Mouse (Mus musculus) B cell, adult (primary cell): Measurements from ENCODE around the gene Nlgn3. TPM values are rescaled to one million over a fixed set of nuclear protein-coding genes. Genes with fewer than 3 reads are reported as not detected.

Experiments used
- total RNA-seq: library from RNA; stranded (reverse); gene quantifications from 4 replicates; pipeline ENCODE4 v1.2.4, GENCODE M21; 2023; ENCODE audit not compliant: inconsistent age

Nlgn3 gene
- 0.15 to 0.80 TPM (median 0.38 TPM) in 4 replicates for total RNA-seq

DNA sequence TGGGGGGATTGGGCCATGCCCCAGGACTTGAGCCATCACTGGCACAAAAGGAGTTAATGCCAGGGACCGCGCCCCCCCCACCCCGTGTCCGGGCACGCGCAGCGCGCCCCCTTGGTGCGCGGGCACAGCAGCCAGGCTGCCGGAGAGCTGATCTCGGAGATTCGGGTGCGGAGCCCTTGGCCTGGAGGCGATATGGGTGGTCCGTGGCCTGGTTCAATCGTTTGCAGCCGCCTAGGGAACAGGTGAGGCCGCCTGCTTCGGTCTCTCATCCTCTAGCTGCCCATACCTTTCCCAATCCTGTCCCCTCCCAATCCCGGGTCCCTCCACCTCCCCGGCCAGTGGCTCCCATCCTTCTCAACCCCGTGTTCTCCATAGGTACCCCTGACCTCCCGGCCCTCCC, at the start of gene Nlgn3:
Gene Nlgn3 (plus strand): TSS at position 114 of the 400 bp plus-strand sequence.

DNA sequence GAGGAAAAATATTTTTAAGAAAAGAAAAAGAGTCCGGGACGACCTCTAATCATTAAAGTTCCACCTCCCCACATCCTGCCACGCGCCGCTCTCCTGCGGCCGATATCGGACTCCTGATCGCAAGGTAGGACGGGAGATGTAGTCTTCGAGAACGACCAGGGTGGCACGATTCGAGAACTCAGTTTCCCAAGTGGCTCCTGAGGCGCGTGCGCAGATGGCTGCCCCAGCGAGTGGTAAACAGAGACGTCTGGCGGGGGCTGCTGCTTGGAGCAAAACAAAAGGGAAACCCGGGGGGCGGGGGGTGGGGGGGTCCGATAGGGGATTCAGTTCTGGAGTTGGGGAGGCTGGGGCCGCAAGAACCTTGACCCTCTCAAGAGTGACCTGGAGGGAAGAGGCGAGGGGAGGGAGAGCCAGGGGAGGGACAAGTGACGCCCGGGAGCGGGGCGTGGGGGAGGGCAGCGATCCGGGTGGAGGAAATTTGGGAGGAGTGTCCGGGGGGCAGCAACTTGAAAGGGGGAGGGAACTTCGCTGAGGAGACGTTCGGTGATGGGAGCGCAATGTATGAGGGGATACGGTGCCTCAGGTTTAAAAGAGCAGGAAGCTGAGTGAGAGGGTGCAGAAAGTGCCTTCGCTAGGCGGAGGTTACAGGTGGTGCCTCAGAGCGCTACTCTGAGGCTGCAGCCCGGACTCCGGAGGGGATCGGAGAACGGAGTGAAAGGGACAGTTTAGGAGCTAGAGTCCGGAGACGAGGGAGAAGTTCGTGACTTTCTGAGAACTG, 44.8 kb upstream of the Nlgn3 start, which contains the start of gene Foxo4:
Gene Foxo4 (plus strand): TSS at position 577 of the 778 bp plus-strand sequence.

DNA sequence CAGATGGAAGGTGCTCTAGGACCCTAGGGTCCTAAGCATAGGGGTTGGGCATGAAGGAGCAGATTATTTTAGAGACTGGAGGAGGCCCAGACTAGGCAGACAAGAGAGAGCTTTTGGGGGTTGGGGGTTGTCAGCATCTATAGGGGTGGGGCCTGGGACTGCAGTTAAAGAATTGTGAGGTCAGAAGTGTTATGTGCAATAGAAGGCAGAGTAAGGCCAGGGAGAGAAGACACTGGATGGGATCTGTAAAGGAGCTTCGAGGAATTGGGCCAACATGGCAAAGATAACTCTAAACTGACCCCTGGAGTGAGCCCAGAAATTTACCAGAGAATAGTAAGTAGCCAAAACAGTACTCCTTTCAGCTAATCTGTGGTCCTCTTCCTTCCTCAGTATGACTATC, 35.1 kb upstream of the Nlgn3 start, which contains the start of gene Gm614:
Gene Gm614 (minus strand): TSS at position 101 of the 400 bp plus-strand sequence.

DNA sequence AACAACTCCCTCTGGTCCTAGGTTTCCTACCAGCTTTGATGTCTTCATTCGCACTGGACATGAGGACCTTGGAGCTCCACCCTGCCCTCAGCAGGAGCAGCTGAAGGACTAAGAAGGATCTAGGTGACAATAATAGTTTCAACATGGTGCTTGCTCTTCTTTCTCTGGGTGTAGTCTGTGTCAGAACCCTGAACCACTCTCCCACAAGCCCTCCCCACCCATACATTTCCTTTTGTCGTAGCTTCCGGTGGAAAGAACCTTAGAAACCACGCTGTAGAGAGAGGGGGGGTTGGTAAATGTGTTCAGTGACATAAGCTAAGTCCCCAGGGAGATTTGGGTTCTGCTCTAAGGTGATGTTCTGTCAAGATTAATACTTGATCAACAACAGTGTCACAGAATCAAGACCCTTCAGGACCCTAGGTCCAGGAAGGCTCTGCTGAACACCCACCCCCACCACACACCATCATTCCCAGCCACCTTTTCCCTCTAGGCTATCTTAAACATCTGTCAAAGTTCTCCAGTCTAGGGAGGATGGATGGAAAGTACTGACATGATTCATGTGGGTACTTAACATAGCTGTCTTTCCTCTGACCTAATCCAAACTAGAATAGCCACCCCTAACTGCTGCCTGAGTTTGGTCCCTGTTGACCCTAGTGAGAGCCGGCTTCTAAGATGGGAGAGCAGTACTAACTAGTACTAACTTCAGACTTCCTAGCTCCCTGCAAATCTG, 30.8 kb upstream of the Nlgn3 start, which contains the start of gene Il2rg:
Gene Il2rg (minus strand): TSS at position 231 of the 730 bp plus-strand sequence.

DNA sequence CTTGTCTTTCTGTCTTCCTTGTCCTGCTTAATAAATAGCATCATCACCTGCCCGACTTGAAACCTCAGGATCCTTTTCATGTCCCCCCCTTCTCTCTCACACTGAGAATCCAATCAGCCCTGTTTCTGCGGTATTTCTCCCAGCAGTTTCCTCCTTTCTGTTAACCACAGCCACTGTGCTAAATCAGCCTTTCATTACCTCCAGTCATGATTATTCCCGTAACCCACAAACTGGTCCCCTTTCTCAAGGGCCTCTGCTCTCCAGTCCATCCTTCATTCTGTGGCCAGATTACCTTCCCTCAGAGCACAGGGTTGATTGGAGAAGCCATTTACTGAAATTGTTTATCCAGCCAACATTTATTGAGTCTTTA, 30.2 kb upstream of the Nlgn3 start, which contains the start of gene Gm20489:
Gene Gm20489 (minus strand): TSS at position 269 of the 370 bp plus-strand sequence.

DNA sequence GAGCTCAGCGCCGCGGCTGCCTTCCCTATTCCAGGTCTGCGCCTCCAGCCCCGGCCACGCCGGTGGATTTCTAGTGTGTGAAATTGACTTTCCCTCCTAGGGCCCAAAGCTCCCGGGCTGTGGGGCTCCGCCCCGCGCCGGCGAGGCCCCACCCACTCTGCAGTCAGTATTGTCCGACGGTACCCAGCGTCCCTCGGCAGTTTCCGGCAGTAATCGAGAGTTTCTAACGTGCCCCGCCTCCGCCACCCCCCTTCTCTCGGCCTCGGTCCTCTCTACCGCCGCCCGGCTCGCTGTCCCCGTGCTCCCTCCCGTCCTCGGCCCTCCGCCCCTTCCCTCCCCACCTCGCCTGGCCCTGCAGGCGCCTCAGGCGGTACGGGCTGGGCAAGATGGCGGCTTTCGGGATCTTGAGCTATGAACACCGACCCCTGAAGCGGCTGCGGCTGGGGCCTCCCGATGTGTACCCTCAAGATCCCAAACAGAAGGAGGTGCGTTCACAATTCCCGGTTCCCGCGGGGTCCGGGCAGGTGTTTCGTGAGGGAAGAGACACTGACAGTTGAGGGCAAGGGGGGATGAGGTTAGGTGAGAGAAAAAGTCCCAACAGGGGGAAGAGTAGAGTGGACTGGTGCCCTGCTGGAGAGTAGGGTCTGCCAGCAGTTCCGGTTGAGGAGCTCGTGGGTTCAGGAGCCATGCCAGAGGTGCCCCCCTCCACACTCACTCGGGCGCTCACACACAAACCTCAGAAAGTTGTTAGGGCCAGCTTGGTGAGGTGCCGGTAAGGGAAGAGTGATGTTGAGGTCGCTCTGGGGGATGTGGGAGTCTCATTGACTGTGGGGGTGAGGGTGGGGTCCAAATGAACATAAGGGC, 24.9 kb upstream of the Nlgn3 start, which contains the start of gene Med12:
Gene Med12 (plus strand): TSS at position 156 of the 864 bp plus-strand sequence.

Other genes starting within 250 kb of the Nlgn3 start
- not detected in 4 replicates for gene Tex11, start 239.5 kb upstream of the Nlgn3 start, total RNA-seq
- 0.19 to 0.72 TPM (median 0.51 TPM) in 3 of 4 replicates, not detected in the other for gene Slc7a3, start 213.1 kb upstream of the Nlgn3 start, total RNA-seq
- 37.2 to 52.2 TPM (median 44.4 TPM) in 4 replicates for gene Snx12, start 76.6 kb upstream of the Nlgn3 start, total RNA-seq
- 32.6 to 38.5 TPM (median 36.8 TPM) in 4 replicates for gene Foxo4, start 44.6 kb upstream of the Nlgn3 start, total RNA-seq
- 39.4 to 62.3 TPM (median 56.6 TPM) in 4 replicates for gene Gm614, start 35.2 kb upstream of the Nlgn3 start, total RNA-seq
- gene Il2rg, start 30.9 kb upstream of the Nlgn3 start, total RNA-seq, result 552 to 577 TPM (median 561 TPM) in 4 replicates
- not detected in 4 replicates for gene Gm20489, start 30.1 kb upstream of the Nlgn3 start, total RNA-seq
- gene Med12, start 25.1 kb upstream of the Nlgn3 start, total RNA-seq, result 153 to 180 TPM (median 164 TPM) in 4 replicates
- not detected in 4 replicates for gene Gjb1, start 77.2 kb downstream of the Nlgn3 start, total RNA-seq
- 34.0 to 38.6 TPM (median 36.4 TPM) in 4 replicates for gene Zmym3, start 121.7 kb downstream of the Nlgn3 start, total RNA-seq
- 196 to 212 TPM (median 205 TPM) in 4 replicates for gene Nono, start 130.2 kb downstream of the Nlgn3 start, total RNA-seq
- 0.75 to 2.2 TPM (median 1.6 TPM) in 4 replicates for gene Itgb1bp2, start 149.9 kb downstream of the Nlgn3 start, total RNA-seq
- 54.1 to 59.7 TPM (median 56.4 TPM) in 4 replicates for gene Taf1, start 233.6 kb downstream of the Nlgn3 start, total RNA-seq